Mouse (Mus musculus) lung, embryonic 15.5 days (tissue): Measurements from ENCODE around the gene Slmap. TPM values are rescaled to one million over a fixed set of nuclear protein-coding genes. Genes with fewer than 3 reads are reported as not detected.

Source experiments
- ATAC-seq: fragments of 200-750 bp; cut with Nextera tagmentation; 2 replicates; pipeline ENCODE4 v1.8.0; 2017; ENCODE audit warnings: moderate number of reproducible peaks, borderline replicate concordance; ENCODE audit not compliant: low FRiP score, low TSS enrichment; ENCODE audit errors: extremely low read depth
- H3K27ac ChIP-seq: fragments of 300-500 bp; sonication (generic); 2 replicates; pipeline ENCODE4 v1.5.1; 2015; ENCODE audit warnings: moderate library complexity, mild to moderate bottlenecking, inconsistent platforms
- H3K27me3 ChIP-seq: fragments of 300-500 bp; sonication (generic); 2 replicates; pipeline ENCODE4 v1.6.1; 2015; ENCODE audit warnings: inconsistent platforms
- H3K36me3 ChIP-seq: fragments of 300-500 bp; sonication (generic); 2 replicates; pipeline ENCODE4 v1.6.1; 2015; ENCODE audit warnings: inconsistent platforms
- H3K4me1 ChIP-seq: fragments of 300-500 bp; sonication (generic); 2 replicates; pipeline ENCODE4 v1.6.1; 2015; ENCODE audit warnings: inconsistent platforms
- H3K4me2 ChIP-seq: fragments of 300-500 bp; sonication (generic); 2 replicates; pipeline ENCODE4 v1.6.1; 2015; ENCODE audit warnings: inconsistent platforms, mild to moderate bottlenecking, moderate library complexity
- H3K4me3 ChIP-seq: fragments of 300-500 bp; sonication (generic); 2 replicates; pipeline ENCODE4 v1.5.1; 2015; ENCODE audit warnings: mild to moderate bottlenecking, inconsistent platforms
- H3K9ac ChIP-seq: fragments of 300-500 bp; sonication (generic); 2 replicates; pipeline ENCODE4 v1.6.1; 2015; ENCODE audit warnings: inconsistent platforms
- H3K9me3 ChIP-seq: fragments of 300-500 bp; sonication (generic); 2 replicates; pipeline ENCODE4 v1.6.1; 2016; ENCODE audit warnings: inconsistent platforms
- WGBS: fragments of 180-500 bp; shearing (Covaris S2); methylation state at CpG from one replicate; pipeline ENCODE4 v1.1.7; 2015; 5-methylcytosine and 5-hydroxymethylcytosine counted together
- polyA plus RNA-seq: library from polyadenylated mRNA; unstranded; fragments of >200 nt; fragmentation: Nextera tagmentation; extraction: Ambion mirVana; gene quantifications from 2 replicates; pipeline ENCODE4 v1.2.1, GENCODE M21; 2015

The Slmap gene
- polyA plus RNA-seq, 1 experiment from 2014 or later, result 26.4 TPM

- no peak overlapping the region for H3K4me3 ChIP-seq
- no peak for ATAC-seq
- 0 out of 2 replicates have a peak, but pooled peaks cover 4% of the 10 kb centered on the region for H3K4me1 ChIP-seq
- no peaks in the 10 kb centered on the region for H3K36me3 ChIP-seq
- no peak overlapping the region for H3K27ac ChIP-seq
- H3K9me3 ChIP-seq, result no peaks in the 10 kb centered on the region
- no peak overlapping the region for H3K4me2 ChIP-seq
- H3K9ac ChIP-seq, result no peak overlapping the region
- 73% methylated on average over 2 of the region's 2 CpGs for WGBS
- H3K27me3 ChIP-seq, result no peaks in the 10 kb centered on the region
These were observed 34.4 kb downstream of the Slmap start for GRCm38 (mm10) chr14:26500136-26500933.

DNA sequence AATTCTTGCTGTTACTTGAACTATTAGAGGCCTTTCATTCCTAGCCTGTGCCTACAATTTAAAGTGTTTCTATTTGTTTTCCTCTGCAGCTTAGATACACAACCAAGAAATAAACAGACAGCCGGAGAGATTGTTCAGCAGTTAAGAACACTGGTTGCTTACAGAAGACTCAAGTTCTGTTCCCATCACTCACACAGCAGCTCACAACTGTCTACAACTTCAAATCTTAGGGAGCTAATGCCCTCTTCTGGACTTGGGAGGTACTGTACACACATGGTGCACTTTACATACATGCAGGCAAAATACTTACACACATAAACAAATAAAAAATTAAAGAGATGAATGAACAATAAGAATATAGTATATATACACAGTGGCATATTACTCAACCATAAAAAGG lies 39.7 kb downstream of the Slmap start:
- H3K9me3 ChIP-seq, result no peaks in the 10 kb centered on the region
- no peak overlapping the region for H3K4me2 ChIP-seq
- no peak for ATAC-seq
- no peaks in the 10 kb centered on the region for H3K4me1 ChIP-seq
- H3K4me3 ChIP-seq, result no peak overlapping the region
- 74% methylated on average over 1 of the region's 1 CpGs for WGBS
- H3K9ac ChIP-seq, result no peak overlapping the region
- no peaks in the 10 kb centered on the region for H3K27me3 ChIP-seq
- H3K36me3 ChIP-seq, result no peaks in the 10 kb centered on the region
- H3K27ac ChIP-seq, result no peak overlapping the region

DNA sequence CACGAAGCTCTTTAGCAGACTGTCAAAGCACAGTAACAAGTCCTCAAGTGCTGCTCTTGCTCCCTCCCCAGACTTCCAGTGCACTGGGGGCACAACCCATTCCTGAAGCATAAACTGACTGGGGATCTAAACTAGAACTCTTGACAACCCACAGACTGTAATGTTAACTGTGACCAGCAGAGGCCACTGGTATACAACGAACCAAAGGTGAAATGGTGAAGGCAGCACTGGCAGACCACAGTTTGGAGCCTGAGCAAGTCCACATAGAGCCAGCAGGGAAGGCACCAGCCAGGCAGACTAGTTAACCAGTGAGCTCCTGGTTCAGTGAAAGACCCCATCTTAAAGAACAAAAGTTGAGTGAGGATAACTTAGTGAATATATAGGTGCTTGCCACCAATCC lies 43.6 kb downstream of the Slmap start:
- H3K4me3 ChIP-seq, result no peak overlapping the region
- no peak overlapping the region for H3K27ac ChIP-seq
- H3K4me2 ChIP-seq, result no peak overlapping the region
- no peaks in the 10 kb centered on the region for H3K36me3 ChIP-seq
- WGBS, result 15% methylated on average over 2 of the region's 2 CpGs
- no peak overlapping the region for H3K9ac ChIP-seq
- H3K4me1 ChIP-seq, result 0 out of 2 replicates have a peak, but pooled peaks cover 8% of the 10 kb centered on the region
- no peak for ATAC-seq
- no peaks in the 10 kb centered on the region for H3K9me3 ChIP-seq
- no peaks in the 10 kb centered on the region for H3K27me3 ChIP-seq

GRCm38 (mm10) chr14:26488329-26489020 lies 46.3 kb downstream of the Slmap start:
- H3K9ac ChIP-seq, result no peak overlapping the region
- 66% methylated on average over 9 of the region's 9 CpGs for WGBS
- no peak overlapping the region for H3K27ac ChIP-seq
- 0 out of 2 replicates have a peak, but pooled peaks cover 8% of the 10 kb centered on the region for H3K4me1 ChIP-seq
- H3K9me3 ChIP-seq, result no peaks in the 10 kb centered on the region
- no peak overlapping the region for H3K4me3 ChIP-seq
- no peak for ATAC-seq
- no peaks in the 10 kb centered on the region for H3K27me3 ChIP-seq
- H3K36me3 ChIP-seq, result no peaks in the 10 kb centered on the region
- H3K4me2 ChIP-seq, result no peak overlapping the region

- H3K27ac ChIP-seq, result peak overlapping the region; percentile 20; the same call in 1 of the 2 replicates
- 21% methylated on average over 8 of the region's 8 CpGs for WGBS
- peak overlapping the region; percentile 30 for H3K4me2 ChIP-seq
- H3K4me3 ChIP-seq, result no peak overlapping the region
- no peak overlapping the region for H3K9ac ChIP-seq
- ATAC-seq, result no peak; the same call in 1 of the 2 replicates
- H3K27me3 ChIP-seq, result no peaks in the 10 kb centered on the region
- no peaks in the 10 kb centered on the region for H3K9me3 ChIP-seq
- 0 out of 2 replicates have a peak, but pooled peaks cover 8% of the 10 kb centered on the region for H3K4me1 ChIP-seq
- no peaks in the 10 kb centered on the region for H3K36me3 ChIP-seq
These were observed 48.1 kb downstream of the Slmap start for GRCm38 (mm10) chr14:26486416-26487198.

DNA sequence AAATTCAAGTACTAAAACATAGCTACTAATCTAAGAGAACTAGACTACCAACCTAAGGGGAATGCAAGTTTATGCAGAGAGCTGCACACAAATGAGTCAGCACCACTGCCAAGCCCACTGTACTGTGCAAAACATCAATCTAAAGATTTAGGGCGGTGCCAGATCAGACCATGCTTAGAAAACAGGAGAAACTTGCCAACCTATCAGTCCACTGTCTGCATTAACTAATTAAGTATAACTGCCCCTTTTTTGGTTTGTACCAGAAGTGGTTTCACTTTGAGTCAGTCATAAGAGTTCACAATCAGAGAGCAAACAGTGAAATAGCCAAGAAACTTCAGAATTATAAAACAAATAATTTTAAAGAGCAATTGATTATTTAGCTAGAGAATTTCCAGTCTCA lies 53.3 kb downstream of the Slmap start:
- Histone ChIP-seq H3K9ac (no peak overlapping the region), H3K27ac (no peak overlapping the region), H3K27me3 (no peaks in the 10 kb centered on the region), H3K4me3 (no peak overlapping the region), H3K4me2 (no peak overlapping the region), H3K9me3 (no peaks in the 10 kb centered on the region), H3K4me1 (0 out of 2 replicates have a peak, but pooled peaks cover under 1% of the 10 kb centered on the region), H3K36me3 (no peaks in the 10 kb centered on the region)
- ATAC-seq, result no peak
- 90% methylated on average over 1 of the region's 1 CpGs for WGBS

GRCm38 (mm10) chr14:26477738-26478137 lies 57.0 kb downstream of the Slmap start:
- Histone ChIP-seq H3K9ac (no peak overlapping the region), H3K9me3 (no peaks in the 10 kb centered on the region), H3K4me3 (no peak overlapping the region), H3K27me3 (no peaks in the 10 kb centered on the region), H3K36me3 (no peaks in the 10 kb centered on the region), H3K4me1 (no peaks in the 10 kb centered on the region), H3K4me2 (no peak overlapping the region), H3K27ac (no peak overlapping the region)
- 89% methylated on average over 5 of the region's 5 CpGs for WGBS
- no peak for ATAC-seq

DNA sequence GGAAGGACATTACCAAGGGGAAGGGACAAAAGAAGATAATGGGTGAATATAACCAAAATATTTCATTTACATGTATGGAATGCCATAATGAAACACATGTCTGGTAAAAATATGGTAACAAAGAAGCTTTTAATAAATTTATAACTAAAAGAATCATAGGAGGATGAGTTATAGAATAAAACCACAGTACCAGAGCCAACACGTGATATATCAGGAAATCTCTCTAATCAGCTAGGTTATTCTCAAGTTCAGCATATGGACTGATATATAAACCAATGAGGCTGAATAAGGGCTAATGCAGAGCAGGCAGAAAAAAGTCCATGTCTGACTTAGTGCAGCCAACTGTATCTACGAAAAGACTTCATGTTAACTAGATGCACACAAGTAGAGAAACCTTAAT lies 58.3 kb downstream of the Slmap start:
- Histone ChIP-seq H3K4me1 (peaks cover 3% of the 10 kb centered on the region; the same call in 1 of the 2 replicates), H3K27ac (no peak overlapping the region), H3K9me3 (no peaks in the 10 kb centered on the region), H3K27me3 (no peaks in the 10 kb centered on the region), H3K4me2 (no peak overlapping the region), H3K9ac (no peak overlapping the region), H3K36me3 (no peaks in the 10 kb centered on the region), H3K4me3 (no peak overlapping the region)
- WGBS, result 89% methylated on average over 2 of the region's 2 CpGs
- ATAC-seq, result no peak

DNA sequence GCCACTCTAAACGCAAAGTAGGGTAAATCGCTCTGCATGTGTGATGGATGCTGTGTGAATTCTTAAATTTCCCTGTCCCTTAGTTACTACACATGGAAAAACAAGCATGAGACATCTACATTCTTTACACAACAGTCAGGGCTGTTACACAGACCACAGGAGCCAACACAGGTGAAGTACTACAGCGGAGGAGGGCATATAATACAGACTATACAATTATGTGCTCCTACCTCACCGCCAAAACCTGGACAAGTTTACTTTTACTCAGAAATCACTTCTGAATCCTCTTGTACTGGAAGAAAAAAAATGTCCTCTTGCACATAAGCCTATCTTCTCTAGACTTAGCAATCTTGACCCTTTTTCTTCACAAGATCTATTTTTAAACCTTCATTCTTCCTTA lies 66.8 kb downstream of the Slmap start:
- Histone ChIP-seq H3K27me3 (no peaks in the 10 kb centered on the region), H3K4me2 (no peak overlapping the region), H3K36me3 (peaks cover 4% of the 10 kb centered on the region), H3K9ac (no peak overlapping the region), H3K4me3 (no peak overlapping the region), H3K9me3 (no peaks in the 10 kb centered on the region), H3K4me1 (peaks cover 3% of the 10 kb centered on the region; the same call in 1 of the 2 replicates), H3K27ac (0 out of 2 replicates have a peak overlapping the region, but pooled peaks have one; percentile 4)
- no peak for ATAC-seq
- WGBS, result 72% methylated on average over 4 of the region's 4 CpGs

DNA sequence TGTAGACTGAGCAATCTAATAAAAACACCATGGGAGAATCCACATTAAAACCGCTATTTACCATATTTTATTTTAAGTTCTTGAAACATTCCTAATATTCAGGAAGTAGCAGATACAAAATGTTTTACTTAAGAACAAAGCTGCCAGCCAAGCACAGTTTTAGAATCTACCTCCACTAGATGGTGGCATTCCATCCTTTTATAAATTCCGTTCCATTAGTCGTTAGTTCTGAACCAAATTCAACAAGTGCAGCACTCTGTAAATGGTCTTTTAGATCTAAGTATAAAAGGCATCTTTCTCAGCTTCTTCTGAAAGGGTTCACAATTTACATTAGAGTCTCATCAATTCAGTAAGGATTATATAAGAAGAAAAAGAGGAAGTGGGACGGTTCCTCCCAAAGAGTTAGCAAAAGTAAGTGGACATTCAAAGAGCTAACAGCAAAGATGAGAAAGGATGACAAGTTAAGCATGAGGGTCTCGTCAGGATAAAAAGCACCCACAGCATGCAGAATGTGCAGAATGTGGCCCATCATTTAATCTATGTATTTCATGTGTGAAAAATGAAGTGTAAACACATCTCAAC lies 68.1 kb downstream of the Slmap start:
- Histone ChIP-seq H3K4me2 (no peak overlapping the region), H3K36me3 (peaks cover 15% of the 10 kb centered on the region), H3K9me3 (no peaks in the 10 kb centered on the region), H3K4me1 (no peaks in the 10 kb centered on the region), H3K27ac (no peak overlapping the region), H3K27me3 (no peaks in the 10 kb centered on the region), H3K9ac (no peak overlapping the region), H3K4me3 (no peak overlapping the region)
- no peak for ATAC-seq
- WGBS, result 76% methylated on average over 5 of the region's 5 CpGs

DNA sequence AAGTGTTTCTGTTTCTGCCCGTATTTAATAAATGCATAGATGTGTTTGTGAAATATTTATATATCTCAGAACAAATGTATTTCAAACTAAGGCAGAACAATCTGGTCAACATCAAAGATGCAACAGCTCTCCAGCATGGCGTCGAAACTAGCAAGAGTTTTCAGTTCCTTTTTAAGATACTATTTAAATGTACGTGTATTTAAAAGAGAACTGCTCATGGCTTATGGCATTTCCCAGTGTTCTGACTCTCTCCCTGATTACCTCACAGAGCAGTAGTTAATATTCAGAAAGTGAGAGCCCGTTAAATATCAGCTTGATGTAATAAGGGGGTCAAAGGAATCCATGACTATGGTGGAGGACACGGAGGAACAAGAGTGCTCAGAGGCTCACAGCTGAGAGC lies 68.8 kb downstream of the Slmap start:
- no peak overlapping the region for H3K27ac ChIP-seq
- no peaks in the 10 kb centered on the region for H3K9me3 ChIP-seq
- no peak overlapping the region for H3K9ac ChIP-seq
- no peak overlapping the region for H3K4me3 ChIP-seq
- peaks cover 21% of the 10 kb centered on the region for H3K36me3 ChIP-seq
- 83% methylated on average over 6 of the region's 6 CpGs for WGBS
- H3K27me3 ChIP-seq, result no peaks in the 10 kb centered on the region
- H3K4me1 ChIP-seq, result no peaks in the 10 kb centered on the region
- no peak overlapping the region for H3K4me2 ChIP-seq
- ATAC-seq, result no peak
